Mouse (Mus musculus): ENCODE measurements around the gene Zbed3.
A peak's percentile ranks its signal among the peaks of the same experiment; 100 is the strongest.
"Not testable (repeated sequence)": the region's sequence is repeated elsewhere in the genome, so short reads cannot be mapped to it uniquely, and the experiment has no call there.

Gene Zbed3

DNA sequence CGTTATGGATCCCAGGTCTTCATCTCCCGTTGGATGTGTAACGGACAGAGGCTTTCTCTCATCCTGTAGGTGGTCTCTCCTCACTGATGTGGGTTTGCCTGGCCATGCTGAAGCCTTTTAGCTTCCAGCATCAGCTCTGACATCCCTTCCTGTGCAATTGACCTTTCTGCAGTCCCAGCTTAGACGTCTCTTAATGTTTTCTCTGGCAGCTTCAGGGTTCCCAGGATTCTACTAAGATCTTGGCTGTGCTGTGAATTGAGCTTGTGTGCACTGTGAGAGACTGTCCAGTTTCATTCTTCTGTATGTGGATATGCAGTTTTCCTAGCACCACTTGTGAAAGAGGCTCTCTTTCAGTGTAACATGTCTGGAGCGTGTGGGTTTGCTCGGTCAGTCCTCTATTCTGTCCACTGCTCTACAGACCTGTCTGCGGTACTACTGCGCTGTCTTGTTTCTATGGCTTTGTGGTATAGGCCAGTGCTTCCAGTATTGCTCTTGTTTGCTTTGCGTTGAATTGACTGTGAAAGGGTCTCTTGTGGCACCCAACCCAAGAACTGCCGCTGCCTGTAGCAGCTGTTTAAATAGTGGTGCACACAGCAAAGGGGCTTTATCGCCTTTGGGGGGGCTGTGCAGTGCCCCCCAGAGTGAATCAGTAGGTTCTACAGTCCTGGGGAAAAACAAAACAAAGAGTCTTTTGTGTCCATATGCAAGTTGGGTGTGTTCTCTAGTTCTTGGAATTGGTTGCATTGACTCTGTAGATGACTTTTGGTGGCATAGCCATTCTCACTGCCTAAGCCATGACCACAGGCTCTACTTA, 8.9 kb downstream of the Zbed3 start:
- DNase-seq (ENCODE audit: low read depth) = no peak

DNA sequence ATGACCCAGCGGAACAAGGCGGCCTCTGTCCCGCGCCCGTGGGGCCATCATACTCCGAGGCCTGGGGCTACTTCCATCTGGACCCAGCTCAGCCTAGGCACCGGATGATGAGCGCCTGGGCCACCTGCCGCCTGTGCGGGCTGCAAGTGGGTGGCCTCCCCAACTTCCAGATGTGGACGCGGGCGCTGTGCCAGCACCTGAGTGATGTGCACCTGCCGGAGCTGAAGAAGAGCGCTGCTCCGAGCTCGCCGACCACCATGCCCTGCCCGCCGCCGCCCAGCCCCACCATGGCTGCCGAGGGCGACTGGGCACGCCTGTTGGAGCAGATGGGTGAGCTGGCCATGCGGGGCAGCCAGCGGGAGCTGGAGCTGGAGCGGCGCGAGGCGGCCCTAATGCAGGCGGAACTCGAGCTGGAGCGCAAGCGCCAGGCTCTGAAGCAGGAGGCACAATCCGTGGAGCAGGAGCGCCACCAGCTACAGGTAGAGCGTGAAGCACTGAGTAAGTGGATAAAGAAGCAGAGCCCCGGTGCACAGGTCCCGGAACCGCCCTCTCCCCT, 12.8 kb downstream of the Zbed3 start:
- DNase-seq (ENCODE audit: low read depth) = no peak

DNA sequence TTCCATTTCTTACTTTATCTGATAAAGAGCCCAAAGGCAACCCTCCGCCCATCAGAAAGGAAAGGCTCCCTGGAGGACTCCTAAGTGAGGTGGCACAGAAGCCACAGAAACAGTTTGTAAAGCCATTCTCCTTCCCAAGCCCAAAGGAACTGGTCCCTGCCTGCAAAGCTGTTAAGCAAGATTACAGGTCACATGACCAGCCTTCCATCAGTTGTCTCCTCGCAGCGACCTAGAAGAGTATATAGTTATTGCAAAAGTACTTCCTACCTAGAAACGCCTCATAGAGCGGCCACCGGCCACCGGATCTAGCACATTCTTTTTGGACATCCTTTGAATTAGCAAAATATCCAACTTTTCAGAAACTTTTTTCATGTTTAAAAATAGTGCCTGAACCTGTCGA, 20.1 kb downstream of the Zbed3 start:
- DNase-seq (ENCODE audit: low read depth) = no peak

DNA sequence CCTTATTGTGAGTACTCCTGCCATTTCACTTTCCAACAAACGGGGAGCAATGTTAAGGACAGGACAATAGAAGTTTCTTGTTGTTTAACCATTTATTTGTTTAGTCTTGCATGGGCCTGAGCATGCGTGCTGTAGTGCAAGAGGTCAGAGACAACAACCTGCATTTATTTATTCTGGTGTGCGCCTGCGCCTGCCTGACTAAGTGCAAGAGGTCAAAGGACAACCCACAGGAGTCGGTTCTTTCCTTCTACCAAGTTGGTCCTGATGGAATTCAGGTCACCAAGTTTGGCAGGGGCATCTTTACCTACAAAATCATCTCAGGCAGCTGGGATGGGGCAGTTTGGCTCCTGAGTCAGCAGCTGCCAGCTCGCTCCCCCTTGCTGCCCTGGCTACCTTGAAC, 22.5 kb downstream of the Zbed3 start:
- no peak for DNase-seq (ENCODE audit: low read depth)

DNA sequence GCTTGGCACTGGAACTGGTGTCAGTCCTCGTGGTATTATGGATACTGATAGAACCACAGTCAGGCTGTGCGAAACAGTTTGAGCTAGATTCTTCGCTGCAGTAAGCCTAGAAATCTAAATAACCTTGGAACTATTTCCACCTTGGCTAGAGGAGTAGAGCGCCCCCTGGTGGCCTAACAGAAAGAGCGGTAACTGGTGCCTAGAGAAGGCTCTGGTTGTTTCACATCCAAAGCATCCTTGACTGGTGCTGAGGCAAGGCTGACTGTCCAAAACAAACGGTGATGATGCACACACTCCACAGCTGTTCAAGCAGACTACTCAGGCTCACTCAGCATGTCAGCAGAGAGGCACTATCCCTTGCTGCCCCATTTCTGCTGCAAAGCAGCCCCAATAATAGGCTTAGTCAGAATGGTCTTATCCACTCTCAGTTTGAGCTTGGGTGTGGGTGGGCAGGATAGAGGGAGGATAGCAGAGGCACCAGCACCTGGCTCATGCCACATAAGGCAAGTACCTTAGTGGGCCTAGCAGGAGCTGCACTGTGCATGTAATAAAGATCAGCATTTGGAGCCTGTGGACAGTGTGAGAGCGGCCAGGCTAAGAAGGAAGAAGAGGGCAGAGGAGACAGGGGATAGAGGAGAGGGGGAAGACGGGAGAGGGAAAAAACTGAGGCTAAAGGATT, 23.7 kb downstream of the Zbed3 start:
- DNase-seq (ENCODE audit: low read depth) = peak; percentile 56

DNA sequence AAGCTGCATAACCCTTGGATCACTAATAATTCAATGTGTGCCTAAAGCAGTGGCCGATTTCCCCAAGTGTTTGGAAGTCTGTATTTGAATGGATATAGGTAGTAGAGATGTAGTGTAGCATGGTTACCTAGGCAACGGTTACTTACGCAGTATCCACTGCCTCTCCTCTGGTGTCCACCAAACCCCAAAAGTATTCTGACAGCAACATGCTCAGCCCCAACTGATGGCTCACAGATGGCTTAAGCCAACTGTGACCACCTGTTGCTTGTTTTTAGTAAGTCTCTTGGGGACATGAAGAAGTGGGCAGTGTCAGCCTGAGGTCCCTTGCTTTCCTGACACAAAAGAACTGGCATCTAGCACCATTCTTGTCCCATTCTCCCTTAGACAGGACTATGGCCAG, 25.1 kb downstream of the Zbed3 start:
- no peak for DNase-seq (ENCODE audit: low read depth)

DNA sequence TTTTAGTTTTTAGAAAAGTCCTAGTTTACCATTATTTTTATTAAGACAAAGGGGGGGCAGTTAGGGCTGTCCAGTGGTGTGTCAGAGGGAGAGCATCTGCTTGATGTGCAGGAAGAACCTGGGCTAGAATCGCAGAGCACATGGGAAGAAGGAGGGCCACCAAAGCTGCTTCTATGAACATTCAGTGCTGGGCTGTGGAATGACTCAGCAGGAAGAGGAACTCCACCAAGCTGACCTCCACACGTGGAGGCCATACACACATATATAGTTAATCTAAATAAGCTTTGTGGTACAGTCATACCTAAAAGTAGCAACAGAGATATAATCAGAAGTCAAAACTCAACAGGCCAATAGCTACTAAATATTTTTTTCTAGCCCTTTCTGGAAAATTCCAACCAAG, 34.8 kb downstream of the Zbed3 start:
- no peak for DNase-seq (ENCODE audit: low read depth)

DNA sequence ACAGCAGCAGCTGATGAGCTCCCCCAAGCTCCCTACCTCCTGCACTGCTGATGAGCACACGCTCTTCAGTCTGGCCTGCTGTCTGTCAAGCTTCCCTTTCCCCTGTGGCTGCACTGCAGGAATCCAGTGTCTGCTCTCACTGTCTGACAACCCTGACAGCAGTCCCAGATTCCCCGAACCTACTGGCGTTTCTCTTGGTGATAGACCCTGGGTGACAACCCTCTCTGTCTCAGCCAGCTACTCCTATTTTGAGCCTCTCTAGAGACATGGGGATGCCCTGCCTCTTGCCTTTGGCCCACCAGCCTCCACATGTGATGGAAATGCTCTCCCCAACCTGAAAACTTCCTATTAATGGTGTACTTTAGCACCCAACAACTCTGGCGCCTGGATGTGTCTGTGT, 40.0 kb downstream of the Zbed3 start:
- no peak for DNase-seq (ENCODE audit: low read depth)

DNA sequence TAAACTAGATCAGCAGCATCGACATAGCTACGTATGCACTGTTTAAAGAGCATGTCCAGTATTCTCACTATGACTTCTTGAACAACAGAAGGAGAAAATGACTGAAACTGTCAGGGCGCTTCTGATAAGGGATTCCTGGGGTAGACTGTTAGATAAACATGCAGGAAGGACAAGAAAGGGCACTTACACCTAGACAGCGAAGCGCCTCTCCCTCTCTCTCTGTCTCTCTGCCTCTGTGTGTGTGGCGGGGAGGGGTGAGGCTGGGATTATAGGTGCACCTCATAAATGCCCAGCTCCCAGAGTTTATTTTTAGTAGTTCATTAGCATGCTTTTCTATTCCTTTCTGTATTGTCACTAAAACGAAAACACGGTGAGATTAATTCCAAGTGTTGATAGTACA, 42.9 kb downstream of the Zbed3 start:
- DNase-seq (ENCODE audit: low read depth) = no peak

DNA sequence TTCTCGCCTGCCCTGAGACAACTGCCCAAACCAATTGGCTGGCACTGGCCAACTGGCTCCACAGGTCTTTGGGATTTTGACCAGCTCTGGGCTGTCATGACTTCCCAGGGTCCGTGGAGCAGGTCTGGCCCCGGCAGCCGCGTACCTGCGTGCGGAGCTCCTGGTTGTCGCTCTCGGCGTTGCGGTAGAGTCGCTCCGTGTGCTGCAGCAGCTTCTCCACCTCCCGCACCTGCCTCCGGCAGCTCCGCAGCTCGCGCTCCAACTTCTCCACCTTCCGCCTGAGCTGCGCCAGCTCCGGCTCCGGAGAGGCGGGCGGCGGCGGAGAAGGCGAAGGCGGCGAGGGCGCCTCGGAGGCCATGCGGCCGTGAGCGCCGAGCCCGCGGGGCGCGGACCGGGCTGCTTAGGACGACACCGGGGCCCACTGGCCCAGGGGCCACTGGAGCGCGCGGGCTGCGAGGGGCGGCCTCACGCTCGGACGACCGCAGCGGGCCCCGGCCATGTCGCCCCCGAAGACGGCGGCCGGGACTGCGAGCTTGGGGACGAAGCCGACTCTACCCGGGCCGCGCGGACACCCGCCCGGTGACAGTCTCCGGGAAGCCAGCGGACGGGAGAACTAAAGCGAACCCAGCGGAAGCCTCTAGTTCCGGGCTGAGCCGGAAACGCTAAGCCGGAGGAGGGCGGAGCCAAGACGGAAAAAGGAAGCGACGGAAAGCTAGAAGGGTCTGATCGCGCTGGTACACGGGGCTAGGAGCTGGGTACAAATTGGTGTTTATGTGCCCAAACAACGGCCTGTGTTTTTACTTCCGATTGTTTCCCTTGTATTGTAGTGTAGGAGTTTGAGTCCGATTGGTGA, 51.5 kb downstream of the Zbed3 start, which contains the start of gene Aggf1:
Gene Aggf1 (minus strand): TSS at position 652 of the 853 bp plus-strand sequence.
- peak; percentile 90 for DNase-seq (ENCODE audit: low read depth)

DNA sequence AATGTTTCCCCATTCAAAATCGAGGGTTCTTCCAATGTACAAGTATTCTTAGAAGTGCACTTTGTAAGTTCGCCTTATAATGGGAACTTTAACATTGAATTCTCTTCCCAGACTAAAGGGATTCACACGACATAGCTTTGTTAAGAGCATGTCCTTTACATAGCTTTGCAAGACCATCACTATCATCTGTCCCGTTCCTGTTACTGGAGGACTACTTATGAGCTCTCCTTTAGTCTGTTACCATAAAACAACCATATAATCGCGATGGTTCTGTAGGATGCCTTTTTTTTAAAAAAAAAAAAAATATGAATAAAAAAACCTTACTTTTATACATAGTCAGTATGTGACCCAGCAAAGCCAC, 52.1 kb downstream of the Zbed3 start:
- DNase-seq (ENCODE audit: low read depth) = no peak

DNA sequence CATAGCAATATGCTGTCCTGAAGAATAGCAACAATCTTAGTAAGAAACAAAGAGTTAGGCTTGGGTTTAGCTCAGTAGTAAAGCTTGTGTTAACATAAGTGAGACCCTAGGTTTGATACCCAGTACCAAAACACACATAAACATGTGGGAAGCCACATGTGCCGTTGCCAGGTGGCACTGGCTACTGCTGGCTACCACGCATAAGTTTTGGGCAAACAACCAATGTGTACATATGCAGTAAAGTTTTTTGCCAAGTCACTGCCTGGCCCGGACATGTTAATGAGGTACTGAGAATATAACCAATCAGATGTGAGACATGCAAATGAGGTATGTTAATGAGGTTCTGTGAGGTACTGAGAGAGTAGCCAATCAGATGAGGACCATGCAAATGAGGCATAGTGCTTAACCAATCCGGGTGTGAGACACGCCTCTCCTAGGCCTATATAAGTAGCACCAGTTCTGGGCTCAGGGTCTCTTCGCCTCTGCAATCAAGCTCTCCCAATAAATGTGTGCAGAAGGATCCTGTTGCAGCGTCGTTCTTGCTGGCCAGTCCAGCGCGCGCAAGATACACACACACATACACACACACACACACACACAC, 53.4 kb downstream of the Zbed3 start:
- not testable (repeated sequence) for DNase-seq (ENCODE audit: low read depth)

DNA sequence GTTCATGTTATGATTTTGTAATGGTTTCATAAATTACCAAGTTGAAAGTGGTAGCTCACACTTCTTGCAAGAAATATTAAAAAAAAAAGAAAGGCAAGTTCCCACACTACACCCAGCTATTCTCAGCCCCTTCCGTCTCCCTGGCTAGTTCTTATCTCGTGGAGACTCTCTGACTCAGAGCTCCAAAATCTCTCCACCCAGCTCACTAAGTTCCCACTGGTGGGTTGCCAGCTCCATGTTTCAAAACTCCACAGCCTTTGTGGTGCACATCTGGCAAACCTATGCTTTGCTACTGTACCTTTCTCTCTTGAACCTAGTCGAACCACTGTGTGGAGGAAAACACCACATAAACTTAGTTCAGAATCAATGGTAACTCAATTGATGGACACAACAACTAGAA, 55.3 kb downstream of the Zbed3 start:
- DNase-seq (ENCODE audit: low read depth) = no peak

DNA sequence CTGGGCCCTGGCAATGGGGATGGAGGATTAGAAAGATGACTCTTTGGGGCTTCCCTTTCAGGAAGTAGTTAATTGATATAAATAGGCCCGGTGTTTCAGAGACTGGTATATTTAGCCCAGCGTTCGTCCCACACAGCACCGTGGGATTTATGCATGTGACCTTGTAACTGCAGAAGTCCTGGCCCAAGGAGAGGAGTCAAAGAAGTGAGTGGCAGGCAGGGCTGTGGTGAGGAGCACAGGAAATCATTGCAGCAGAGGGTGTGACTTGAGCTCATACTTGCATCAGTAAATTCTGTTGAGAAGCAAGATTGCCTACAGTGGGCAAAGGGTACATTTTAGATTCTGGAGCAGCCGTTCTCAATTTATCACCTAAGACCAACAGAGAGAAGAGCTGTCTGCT, 59.0 kb downstream of the Zbed3 start:
- no peak for DNase-seq (ENCODE audit: low read depth)

All from c-Kit-positive CD71-positive TER-119-negative erythroid progenitor cells, embryonic 14.5 days (primary cell).